In genomic region chr7:123305397-123305796, GRCm38 (mm10) we compare ENCODE assay signal across 29 mouse cellular contexts.
DNase-seq lines count a peak whose midpoint lies in the region; ATAC-seq and TF ChIP-seq lines count a peak whose summit lies in the region.
"Had no signal": no experiment of that assay in that cellular context is flagged by ENCODE, and none has a peak within 500 bp of the region (broad histone marks: within the 10 kb centered on the region; RNA-seq: fewer than 3 reads in every experiment).

No protein-coding gene starts in this region.

- TF ChIP-seq POLR2A in cerebellum, adult 2 months (IDR thresholded peaks at IDR 0.05; ENCODE audit: borderline replicate concordance, insufficient read depth, low read length): no peak

- peak; percentile 28; the same call in 1 of the 2 replicates for TF ChIP-seq CTCF in cerebellum, adult 2 months (IDR thresholded peaks at IDR 0.05; ENCODE audit: borderline replicate concordance, insufficient read depth, low read depth, low read length)

- peak; percentile 92 for DNase-seq in brain, adult 2 months (ENCODE audit: low read depth, low spot score)
- peak; percentile 62 to 80 for DNase-seq in cerebellum, adult 2 months
- DNase-seq in cerebellum, postnatal 14 days: peak; percentile 80 to 89
- DNase-seq in urinary bladder, postnatal 4 days (ENCODE audit: low spot score in 2 of 2): no peak
- DNase-seq in kidney, postnatal 25 days: no peak
- DNase-seq: adrenal gland, postnatal 10 days; heart, postnatal 14 days; kidney, adult 2 months; kidney, postnatal 4 days; layer of hippocampus, postnatal 36 days; liver; lung, adult 2 months; lung, postnatal 10 days; right cerebral cortex, postnatal 25 days; thymus, adult 18-20 months; thymus, postnatal 36 days had no signal

- peak; percentile 48; the same call in 1 of the 2 replicates for ATAC-seq in hindbrain, embryonic 16.5 days
- no peak for ATAC-seq in hindbrain, embryonic 13.5 days (ENCODE audit: low FRiP score)
- ATAC-seq: forebrain, embryonic 16.5 days; inflammation-experienced regulatory T-cells, adult 6 months; midbrain, embryonic 13.5 days had no signal

- no peak overlapping the region for H3K27ac ChIP-seq in hindbrain, embryonic 16.5 days (ENCODE audit: low read depth, low read length)
- H3K27ac ChIP-seq in hindbrain, embryonic 13.5 days: no peak overlapping the region
- H3K27ac ChIP-seq in cerebellum, adult 2 months (ENCODE audit: insufficient read depth, low read length): no peak overlapping the region
- H3K27ac ChIP-seq: heart, embryonic 13.5 days; hindbrain, embryonic 12.5 days; liver, embryonic 14.5 days; macrophage; midbrain, embryonic 13.5 days; neural tube, embryonic 15.5 days; stomach, postnatal 0 days had no signal

- no peak overlapping the region for H3K4me3 ChIP-seq in hindbrain, embryonic 16.5 days (ENCODE audit: low read length)
- H3K4me3 ChIP-seq in hindbrain, embryonic 13.5 days: no peak overlapping the region
- H3K4me3 ChIP-seq in cerebellum, adult 2 months (replicated peaks; ENCODE audit: insufficient read depth, low read depth, low read length): no peak overlapping the region
- H3K4me3 ChIP-seq: erythroblast, embryonic 14.5 days; heart, embryonic 13.5 days; hindbrain, embryonic 12.5 days; midbrain, embryonic 13.5 days; neural tube, embryonic 15.5 days had no signal

- WGBS in hindbrain, embryonic 16.5 days: 81% methylated on average over 2 of the region's 2 CpGs
- WGBS in hindbrain, embryonic 13.5 days: 88% methylated on average over 2 of the region's 2 CpGs
- 16% methylated on average over 2 of the region's 2 CpGs for WGBS in cerebellum, adult 2 months

- H3K4me2 ChIP-seq in hindbrain, embryonic 16.5 days (ENCODE audit: low read length): no peak overlapping the region
- H3K4me2 ChIP-seq in hindbrain, embryonic 13.5 days: no peak overlapping the region
- H3K4me2 ChIP-seq: heart, embryonic 13.5 days; hindbrain, embryonic 12.5 days; midbrain, embryonic 13.5 days; neural tube, embryonic 15.5 days had no signal

- H3K27me3 ChIP-seq in hindbrain, embryonic 16.5 days (replicated peaks; ENCODE audit: control insufficient read depth, insufficient read depth, low read length): no peaks in the 10 kb centered on the region
- H3K27me3 ChIP-seq in hindbrain, embryonic 13.5 days: no peaks in the 10 kb centered on the region
- no peaks in the 10 kb centered on the region for H3K27me3 ChIP-seq in cerebellum, adult 2 months (ENCODE audit: control insufficient read depth, insufficient read depth, low read length)
- H3K27me3 ChIP-seq: heart, embryonic 13.5 days; hindbrain, embryonic 12.5 days; midbrain, embryonic 13.5 days; neural tube, embryonic 15.5 days had no signal

- peaks cover 19% of the 10 kb centered on the region for H3K36me3 ChIP-seq in hindbrain, embryonic 16.5 days (ENCODE audit: control insufficient read depth, insufficient read depth, low read length)
- peaks cover 74% of the 10 kb centered on the region for H3K36me3 ChIP-seq in hindbrain, embryonic 13.5 days

- H3K9me3 ChIP-seq in hindbrain, embryonic 16.5 days (ENCODE audit: control insufficient read depth, low read length): no peaks in the 10 kb centered on the region
- no peaks in the 10 kb centered on the region for H3K9me3 ChIP-seq in hindbrain, embryonic 13.5 days
- H3K9me3 ChIP-seq: G1E; heart, embryonic 13.5 days; hindbrain, embryonic 12.5 days; midbrain, embryonic 13.5 days; neural tube, embryonic 15.5 days had no signal

- no peaks in the 10 kb centered on the region for H3K4me1 ChIP-seq in hindbrain, embryonic 16.5 days (ENCODE audit: control insufficient read depth, insufficient read depth, low read depth, low read length)
- no peaks in the 10 kb centered on the region for H3K4me1 ChIP-seq in hindbrain, embryonic 13.5 days (replicated peaks)
- H3K4me1 ChIP-seq in cerebellum, adult 2 months (ENCODE audit: control insufficient read depth, insufficient read depth, low read length): peaks cover 12% of the 10 kb centered on the region
- H3K4me1 ChIP-seq: heart, embryonic 13.5 days; hindbrain, embryonic 12.5 days; midbrain, embryonic 13.5 days; neural tube, embryonic 15.5 days had no signal

- no peak overlapping the region for H3K9ac ChIP-seq in hindbrain, embryonic 16.5 days (ENCODE audit: low read depth, low read length)
- no peak overlapping the region for H3K9ac ChIP-seq in hindbrain, embryonic 13.5 days
- H3K9ac ChIP-seq: heart, embryonic 13.5 days; hindbrain, embryonic 12.5 days; liver, embryonic 14.5 days; midbrain, embryonic 13.5 days; neural tube, embryonic 15.5 days had no signal

Comparison
In these comparisons a context has a peak if more than half of its experiments do, and no peak if none do; other contexts are left out.
1. DNase-seq: peak in brain, adult 2 months (single experiment), cerebellum, adult 2 months (2 of 2) and cerebellum, postnatal 14 days (2 of 2); none in urinary bladder, postnatal 4 days (0 of 2) and kidney, postnatal 25 days (0 of 2).